Mouse (Mus musculus): Measurements from ENCODE around the gene Chtop. TPM values are rescaled to one million over a fixed set of nuclear protein-coding genes. Genes with fewer than 3 reads are reported as not detected.

The Chtop gene
- total and polyA plus RNA-seq, 2 experiments from 2014 or later: 163 to 233 TPM

GRCm38 (mm10) chr3:90526076-90526475 lies 16.8 kb upstream of the Chtop start:
- Histone ChIP-seq H3K27ac (ENCODE audit: low read depth, low read length) (no peak overlapping the region), H3K4me1 (ENCODE audit: insufficient read depth, low read length) (no peaks in the 10 kb centered on the region), H3K9me3 (ENCODE audit: low read length) (no peaks in the 10 kb centered on the region), H3K9ac (replicated peaks; ENCODE audit: low read length, poor library complexity, severe bottlenecking) (no peak overlapping the region), H3K36me3 (ENCODE audit: insufficient read depth, low read length) (no peaks in the 10 kb centered on the region), H3K27me3 (ENCODE audit: insufficient read depth, low read length) (no peaks in the 10 kb centered on the region), H3K4me2 (ENCODE audit: low read depth, low read length, poor library complexity, severe bottlenecking) (no peak overlapping the region), H3K4me3 (ENCODE audit: low read depth, low read length) (no peak overlapping the region)
- TF ChIP-seq CTCF (IDR thresholded peaks at IDR 0.05): no peak
- DNase-seq (ENCODE audit: low spot score) (no peak), ATAC-seq (ENCODE audit: low FRiP score) (no peak)
- WGBS: 74% methylated on average over 2 of the region's 2 CpGs

GRCm38 (mm10) chr3:90525421-90525820 lies 16.1 kb upstream of the Chtop start:
- TF ChIP-seq CTCF (IDR thresholded peaks at IDR 0.05): peak; percentile 75
- peak; percentile 82 for DNase-seq (ENCODE audit: low spot score)
- no peak overlapping the region for H3K9ac ChIP-seq (replicated peaks; ENCODE audit: low read length, poor library complexity, severe bottlenecking)

GRCm38 (mm10) chr3:90517711-90518110 lies 8.4 kb upstream of the Chtop start:
- H3K4me2 ChIP-seq (ENCODE audit: low read depth, low read length, poor library complexity, severe bottlenecking): no peak overlapping the region
- H3K9me3 ChIP-seq (ENCODE audit: low read length): no peaks in the 10 kb centered on the region
- no peak for ATAC-seq (ENCODE audit: low FRiP score)
- no peaks in the 10 kb centered on the region for H3K36me3 ChIP-seq (ENCODE audit: insufficient read depth, low read length)
- no peak for TF ChIP-seq CTCF (IDR thresholded peaks at IDR 0.05)
- 93% methylated on average over 4 of the region's 4 CpGs for WGBS
- no peak overlapping the region for H3K9ac ChIP-seq (replicated peaks; ENCODE audit: low read length, poor library complexity, severe bottlenecking)
- DNase-seq (ENCODE audit: low spot score): no peak
- peaks cover 5% of the 10 kb centered on the region; the same call in 1 of the 2 replicates for H3K4me1 ChIP-seq (ENCODE audit: insufficient read depth, low read length)
- H3K27ac ChIP-seq (ENCODE audit: low read depth, low read length): no peak overlapping the region
- H3K4me3 ChIP-seq (ENCODE audit: low read depth, low read length): no peak overlapping the region
- H3K27me3 ChIP-seq (ENCODE audit: insufficient read depth, low read length): peaks cover 29% of the 10 kb centered on the region

More at GRCm38 (mm10) chr3:90525421-90525820, 16.1 kb upstream of the Chtop start:
- 75% methylated on average over 4 of the region's 4 CpGs for WGBS
- no peaks in the 10 kb centered on the region for H3K9me3 ChIP-seq (ENCODE audit: low read length)
- no peak overlapping the region for H3K27ac ChIP-seq (ENCODE audit: low read depth, low read length)
- no peak for ATAC-seq (ENCODE audit: low FRiP score)
- H3K4me2 ChIP-seq (ENCODE audit: low read depth, low read length, poor library complexity, severe bottlenecking): no peak overlapping the region
- H3K4me1 ChIP-seq (ENCODE audit: insufficient read depth, low read length): no peaks in the 10 kb centered on the region
- H3K4me3 ChIP-seq (ENCODE audit: low read depth, low read length): no peak overlapping the region
- no peaks in the 10 kb centered on the region for H3K27me3 ChIP-seq (ENCODE audit: insufficient read depth, low read length)
- no peaks in the 10 kb centered on the region for H3K36me3 ChIP-seq (ENCODE audit: insufficient read depth, low read length)

- H3K36me3 ChIP-seq (ENCODE audit: insufficient read depth, low read length): no peaks in the 10 kb centered on the region
- no peak for TF ChIP-seq CTCF (IDR thresholded peaks at IDR 0.05)
- no peak overlapping the region for H3K27ac ChIP-seq (ENCODE audit: low read depth, low read length)
- ATAC-seq (ENCODE audit: low FRiP score) (no peak), DNase-seq (ENCODE audit: low spot score) (no peak)
- no peaks in the 10 kb centered on the region for H3K9me3 ChIP-seq (ENCODE audit: low read length)
- H3K9ac ChIP-seq (replicated peaks; ENCODE audit: low read length, poor library complexity, severe bottlenecking): no peak overlapping the region
- H3K27me3 ChIP-seq (ENCODE audit: insufficient read depth, low read length): peaks cover 29% of the 10 kb centered on the region
- no peak overlapping the region for H3K4me2 ChIP-seq (ENCODE audit: low read depth, low read length, poor library complexity, severe bottlenecking)
- 91% methylated on average over 4 of the region's 4 CpGs for WGBS
- H3K4me1 ChIP-seq (ENCODE audit: insufficient read depth, low read length): peaks cover 5% of the 10 kb centered on the region; the same call in 1 of the 2 replicates
- H3K4me3 ChIP-seq (ENCODE audit: low read depth, low read length): no peak overlapping the region
These were observed 6.5 kb upstream of the Chtop start for GRCm38 (mm10) chr3:90515789-90516188.

- Histone ChIP-seq H3K9me3 (ENCODE audit: low read length) (no peaks in the 10 kb centered on the region), H3K4me3 (ENCODE audit: low read depth, low read length) (peak overlapping the region; percentile 35), H3K27me3 (ENCODE audit: insufficient read depth, low read length) (peaks cover 29% of the 10 kb centered on the region), H3K9ac (replicated peaks; ENCODE audit: low read length, poor library complexity, severe bottlenecking) (0 out of 2 replicates have a peak overlapping the region, but pooled peaks have one; percentile 13), H3K4me1 (ENCODE audit: insufficient read depth, low read length) (peaks cover 5% of the 10 kb centered on the region; the same call in 1 of the 2 replicates), H3K27ac (ENCODE audit: low read depth, low read length) (no peak overlapping the region), H3K4me2 (ENCODE audit: low read depth, low read length, poor library complexity, severe bottlenecking) (peak overlapping the region; percentile 61), H3K36me3 (ENCODE audit: insufficient read depth, low read length) (no peaks in the 10 kb centered on the region)
- no peak for TF ChIP-seq CTCF (IDR thresholded peaks at IDR 0.05)
- 75% methylated on average over 1 of the region's 1 CpGs for WGBS
- DNase-seq (ENCODE audit: low spot score) (no peak), ATAC-seq (ENCODE audit: low FRiP score) (no peak)
These were observed 5.9 kb upstream of the Chtop start for GRCm38 (mm10) chr3:90515242-90515641.

GRCm38 (mm10) chr3:90514691-90515090 lies 5.4 kb upstream of the Chtop start:
- peak overlapping the region; percentile 24; the same call in 1 of the 2 replicates for H3K9ac ChIP-seq (replicated peaks; ENCODE audit: low read length, poor library complexity, severe bottlenecking)
- no peaks in the 10 kb centered on the region for H3K9me3 ChIP-seq (ENCODE audit: low read length)
- peaks cover 29% of the 10 kb centered on the region for H3K27me3 ChIP-seq (ENCODE audit: insufficient read depth, low read length)
- no peak for TF ChIP-seq CTCF (IDR thresholded peaks at IDR 0.05)
- no peaks in the 10 kb centered on the region for H3K36me3 ChIP-seq (ENCODE audit: insufficient read depth, low read length)
- DNase-seq (ENCODE audit: low spot score) (no peak), ATAC-seq (ENCODE audit: low FRiP score) (no peak)
- 2% methylated on average over 10 of the region's 10 CpGs for WGBS
- peak overlapping the region; percentile 61 for H3K4me2 ChIP-seq (ENCODE audit: low read depth, low read length, poor library complexity, severe bottlenecking)
- peaks cover 7% of the 10 kb centered on the region; the same call in 1 of the 2 replicates for H3K4me1 ChIP-seq (ENCODE audit: insufficient read depth, low read length)
- H3K27ac ChIP-seq (ENCODE audit: low read depth, low read length): no peak overlapping the region
- H3K4me3 ChIP-seq (ENCODE audit: low read depth, low read length): peak overlapping the region; percentile 35

All from midbrain, postnatal 0 days (tissue).